Mouse (Mus musculus) ES-E14 (cell line): ENCODE results near the gene Col1a2. TPM values are rescaled to one million over a fixed set of nuclear protein-coding genes. Genes with fewer than 3 reads are reported as not detected.

Experiments
- DNase-seq: peaks from one replicate; pipeline ENCODE4 v3.0.0-alpha.2; 2013; ENCODE audit warnings: low read depth, low spot score
- H3K27ac ChIP-seq: 2 replicates; pipeline ENCODE4 v1.5.1; 2012; ENCODE audit warnings: low read depth, mild to moderate bottlenecking, low read length, moderate library complexity, mixed read lengths; ENCODE audit not compliant: poor library complexity, insufficient read depth, severe bottlenecking
- H3K36me3 ChIP-seq: 2 replicates; pipeline ENCODE4 v1.6.1; 2012; ENCODE audit warnings: mild to moderate bottlenecking, low read length, moderate library complexity, mixed read lengths; ENCODE audit not compliant: control insufficient read depth, poor library complexity, insufficient read depth, severe bottlenecking
- H3K4me1 ChIP-seq, 2 experiments: fragments of 150-350 bp in 1 of 2; sonication (generic) in 1 of 2; 2 replicates each; pipeline ENCODE4 v1.6.1; 2012; ENCODE audit warnings: low read length in 2 of 2, mild to moderate bottlenecking in 1 of 2, mixed read lengths in 1 of 2; ENCODE audit not compliant: control insufficient read depth in 2 of 2, insufficient read depth in 2 of 2, poor library complexity in 1 of 2
- H3K4me3 ChIP-seq, 2 experiments: fragments of 150-350 bp in 1 of 2; sonication (generic) in 1 of 2; 2 replicates each; pipeline ENCODE4 v1.5.1; 2012; ENCODE audit warnings: low read length in 2 of 2, low read depth in 1 of 2, mild to moderate bottlenecking in 1 of 2, mixed read lengths in 1 of 2; ENCODE audit not compliant: insufficient read depth in 1 of 2, poor library complexity in 1 of 2, severe bottlenecking in 1 of 2
- H3K9ac ChIP-seq: 2 replicates; pipeline ENCODE4 v1.6.1; 2012; ENCODE audit warnings: low read depth, mild to moderate bottlenecking, low read length, mixed read lengths; ENCODE audit not compliant: poor library complexity, insufficient read depth, severe bottlenecking
- H3K9me3 ChIP-seq: fragments of 150-350 bp; sonication (generic); 2 replicates; pipeline ENCODE4 v1.6.1; 2012; ENCODE audit warnings: low read depth, mild to moderate bottlenecking, low read length; ENCODE audit not compliant: control insufficient read depth, insufficient read depth
- CHD2 ChIP-seq: IDR thresholded peaks from 2 replicates; pipeline ENCODE4 v1.6.1; 2014; ENCODE audit warnings: mild to moderate bottlenecking, low read depth, low read length, inconsistent platforms
- HCFC1 ChIP-seq: IDR thresholded peaks from 2 replicates; pipeline ENCODE4 v1.6.1; 2012; ENCODE audit warnings: low read length, inconsistent platforms, borderline replicate concordance; ENCODE audit not compliant: insufficient read depth
- MAFK ChIP-seq: IDR thresholded peaks from 2 replicates; pipeline ENCODE4 v1.6.1; 2014; ENCODE audit warnings: mild to moderate bottlenecking, low read depth, low read length, inconsistent platforms; ENCODE audit not compliant: insufficient read depth
- ZC3H11A ChIP-seq: IDR thresholded peaks from 2 replicates; pipeline ENCODE4 v1.6.1; 2012; ENCODE audit warnings: low read depth, mild to moderate bottlenecking, inconsistent platforms, low read length, borderline replicate concordance
- ZNF384 ChIP-seq: IDR thresholded peaks from 2 replicates; pipeline ENCODE4 v1.6.1; 2012; ENCODE audit warnings: low read depth, low read length, inconsistent platforms
- in situ Hi-C, 2 experiments: fragments of 600-800 bp; cut with MboI; formaldehyde crosslinking; loops; one replicate each; pipeline ENCODE4 v1.15.1; 2025; ENCODE audit warnings: low sequenced_read_pairs in 2 of 2, inconsistent platforms in 1 of 2; ENCODE audit not compliant: unreplicated experiment in 2 of 2
- total RNA-seq: library from RNA; depleted of rRNA; stranded (reverse); fragments of 300-350 nt; gene quantifications from 2 replicates; pipeline ENCODE4 v1.2.3, GENCODE M21; 2012

The Col1a2 gene
- total RNA-seq, 1 experiment = 52.3 TPM

DNA sequence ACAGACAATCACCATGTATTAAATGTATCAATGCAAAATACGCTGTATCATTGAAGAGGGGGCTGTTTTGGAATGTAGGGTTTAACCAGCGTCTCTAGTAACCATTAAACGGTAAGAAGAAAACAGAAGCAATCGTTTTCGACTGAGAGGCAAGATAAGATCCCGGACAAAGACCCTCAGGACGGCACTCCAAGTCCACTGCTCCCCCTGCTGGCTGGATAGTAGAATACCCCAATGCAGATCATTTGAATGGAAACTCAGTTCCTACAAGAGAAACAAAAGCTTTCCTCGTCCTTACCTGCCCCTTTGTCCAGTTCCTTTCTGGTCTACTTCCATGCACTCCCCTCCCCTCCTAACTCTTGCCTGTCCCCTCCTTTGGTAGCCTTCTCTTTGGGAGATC is 41.1 kb downstream of the Col1a2 start:
- Histone ChIP-seq H3K27ac (no peak overlapping the region), H3K9ac (no peak overlapping the region), H3K4me1 (peaks cover 4 to 5% of the 10 kb centered on the region in 2 experiments; a peak in 3 of 4 replicates), H3K9me3 (no peaks in the 10 kb centered on the region), H3K36me3 (no peaks in the 10 kb centered on the region), H3K4me3 (no peak overlapping the region)
- TF ChIP-seq ZC3H11A = peak; percentile 70
- TF ChIP-seq CHD2 = no peak
- no peak for TF ChIP-seq MAFK
- peak; percentile 77 for DNase-seq
- in situ Hi-C loops = no loop called here

- no peak overlapping the region for H3K4me3 ChIP-seq
- no peak for DNase-seq
- no peaks in the 10 kb centered on the region for H3K9me3 ChIP-seq
- H3K9ac ChIP-seq = no peak overlapping the region
- peaks cover 8% of the 10 kb centered on the region in 2 experiments; a peak in 3 of 4 replicates for H3K4me1 ChIP-seq
- in situ Hi-C loops = no loop called here
- H3K36me3 ChIP-seq = no peaks in the 10 kb centered on the region
- TF ChIP-seq MAFK = no peak
- TF ChIP-seq ZNF384 = no peak
- TF ChIP-seq CHD2 = no peak
- no peak for TF ChIP-seq HCFC1
- no peak for TF ChIP-seq ZC3H11A
- H3K27ac ChIP-seq = no peak overlapping the region
Measured at GRCm38 (mm10) chr6:4548894-4549293, 44.3 kb downstream of the Col1a2 start.

- no peak for DNase-seq
- peaks cover 8% of the 10 kb centered on the region in 2 experiments; a peak in 3 of 4 replicates for H3K4me1 ChIP-seq
- no peak overlapping the region for H3K27ac ChIP-seq
- TF ChIP-seq HCFC1 = no peak
- TF ChIP-seq CHD2 = no peak
- TF ChIP-seq MAFK = no peak
- TF ChIP-seq ZNF384 = no peak
- TF ChIP-seq ZC3H11A = no peak
- H3K9ac ChIP-seq = no peak overlapping the region
- no peak overlapping the region for H3K4me3 ChIP-seq
- H3K36me3 ChIP-seq = no peaks in the 10 kb centered on the region
- in situ Hi-C loops = no loop called here
- no peaks in the 10 kb centered on the region for H3K9me3 ChIP-seq
Measured at GRCm38 (mm10) chr6:4549846-4550548, 45.4 kb downstream of the Col1a2 start.

DNA sequence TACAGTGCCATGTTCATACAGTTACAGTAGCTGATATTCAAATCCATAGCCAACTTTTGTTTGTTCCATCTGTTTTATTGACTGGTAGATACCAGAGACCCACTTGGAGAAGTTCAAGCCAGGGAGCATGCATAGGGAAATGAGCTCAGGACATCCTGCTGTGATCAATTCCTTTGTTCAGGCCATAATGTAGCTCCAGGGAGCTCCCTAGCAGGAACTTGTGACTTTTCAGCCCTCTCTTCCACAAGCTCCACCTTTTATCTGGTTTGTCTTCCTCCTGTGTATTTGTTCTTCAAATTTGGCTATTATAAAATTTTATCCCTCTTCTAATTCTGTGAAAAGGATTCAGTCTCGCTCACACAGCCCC is 45.9 kb downstream of the Col1a2 start:
- Histone ChIP-seq H3K27ac (no peak overlapping the region), H3K4me3 (no peak overlapping the region), H3K9ac (no peak overlapping the region), H3K9me3 (no peaks in the 10 kb centered on the region), H3K4me1 (peaks cover 8% of the 10 kb centered on the region in 2 experiments; a peak in 3 of 4 replicates), H3K36me3 (no peaks in the 10 kb centered on the region)
- in situ Hi-C loops = no loop called here
- DNase-seq = peak; percentile 49
- TF ChIP-seq ZNF384 (no peak), ZC3H11A (no peak), MAFK (no peak), HCFC1 (no peak), CHD2 (no peak)

- H3K4me3 ChIP-seq = no peak overlapping the region
- no peaks in the 10 kb centered on the region for H3K9me3 ChIP-seq
- DNase-seq = no peak
- in situ Hi-C loops = no loop called here
- no peak overlapping the region for H3K27ac ChIP-seq
- H3K36me3 ChIP-seq = no peaks in the 10 kb centered on the region
- H3K4me1 ChIP-seq = peaks cover 3 to 4% of the 10 kb centered on the region in 2 experiments; a peak in 3 of 4 replicates
- TF ChIP-seq MAFK = no peak
- no peak overlapping the region for H3K9ac ChIP-seq
Measured at GRCm38 (mm10) chr6:4555366-4555765, 50.8 kb downstream of the Col1a2 start.
